8 mouse cellular contexts compared by ENCODE assay signal in the genomic region with DNA sequence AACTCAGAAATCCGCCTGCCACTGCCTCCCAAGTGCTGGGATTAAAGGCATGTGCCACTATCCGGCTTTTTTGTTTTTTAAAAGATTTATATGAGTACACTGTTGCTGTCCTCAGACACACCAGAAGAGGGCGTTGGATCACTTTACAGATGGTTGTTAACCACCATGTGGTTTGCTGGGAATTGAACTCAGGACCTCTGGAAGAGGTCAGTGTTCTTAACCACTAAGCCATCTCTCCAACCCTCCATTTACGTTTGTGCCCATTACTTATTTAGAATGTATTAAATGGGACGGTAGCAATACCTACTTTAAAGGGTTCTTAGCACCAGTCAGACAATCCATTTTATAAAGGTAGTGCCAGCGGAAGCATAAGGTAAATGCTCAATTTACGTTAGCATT. TPM values are rescaled to one million over a fixed set of nuclear protein-coding genes. Genes with fewer than 3 reads are reported as not detected.
DNase-seq lines count a peak whose midpoint lies in the region; ATAC-seq and TF ChIP-seq lines count a peak whose summit lies in the region.

No protein-coding gene starts in this region.

- H3K4me3 ChIP-seq in heart, embryonic 12.5 days = peak overlapping the region; percentile 97
- H3K4me3 ChIP-seq in cortical plate, adult 2 months (ENCODE audit: insufficient read depth, low read length) = peak overlapping the region; percentile 73
- peak overlapping the region; percentile 84 for H3K4me3 ChIP-seq in midbrain, embryonic 13.5 days (replicated peaks)

- H3K27ac ChIP-seq in heart, embryonic 12.5 days (ENCODE audit: poor library complexity, severe bottlenecking) = no peak overlapping the region
- no peak overlapping the region for H3K27ac ChIP-seq in cortical plate, adult 2 months (ENCODE audit: insufficient read depth, low read length)
- no peak overlapping the region for H3K27ac ChIP-seq in midbrain, embryonic 13.5 days

- no peak for TF ChIP-seq CTCF in cortical plate, adult 2 months (IDR thresholded peaks at IDR 0.05; ENCODE audit: extremely low read depth, insufficient read depth, low read length)

- H3K27me3 ChIP-seq in heart, embryonic 12.5 days (replicated peaks) = no peaks in the 10 kb centered on the region
- H3K27me3 ChIP-seq in midbrain, embryonic 13.5 days = no peaks in the 10 kb centered on the region

- intact Hi-C loops in heart, postnatal 14 days (cut with DNase I) = loop anchor here (2.0 to 10.0 kb wide), 2 partner anchors 94 to 256 kb away; no protein-coding TSS in a partner anchor
- intact Hi-C loops in left cerebral cortex, postnatal 4 days (cut with DNase I) = no loop called here

- H3K36me3 ChIP-seq in heart, embryonic 12.5 days = peaks cover 16% of the 10 kb centered on the region
- no peaks in the 10 kb centered on the region for H3K36me3 ChIP-seq in midbrain, embryonic 13.5 days

- H3K4me1 ChIP-seq in heart, embryonic 12.5 days (replicated peaks) = peaks cover 5% of the 10 kb centered on the region; the same call in 1 of the 2 replicates
- H3K4me1 ChIP-seq in cortical plate, adult 2 months (ENCODE audit: control insufficient read depth, insufficient read depth, low read length) = no peaks in the 10 kb centered on the region
- H3K4me1 ChIP-seq in midbrain, embryonic 13.5 days (replicated peaks) = peaks cover 6% of the 10 kb centered on the region

- no peak for TF ChIP-seq POLR2A in cortical plate, adult 2 months (IDR thresholded peaks at IDR 0.05; ENCODE audit: extremely low read depth, insufficient read depth, low read length)

- DNase-seq in heart, postnatal 14 days = no peak
- peak; percentile 10 for DNase-seq in hindlimb bud, embryonic 11.5 days (ENCODE audit: extremely low spot score, low read depth, low spot score)
- no peak for DNase-seq in frontal cortex, postnatal 36 days (ENCODE audit: low spot score in 2 of 2)
- no peak for DNase-seq in left cerebral cortex, postnatal 4 days

- H3K9me3 ChIP-seq in heart, embryonic 12.5 days (replicated peaks) = no peaks in the 10 kb centered on the region
- H3K9me3 ChIP-seq in midbrain, embryonic 13.5 days = no peaks in the 10 kb centered on the region

- H3K4me2 ChIP-seq in heart, embryonic 12.5 days = peak overlapping the region; percentile 75
- peak overlapping the region; percentile 68 for H3K4me2 ChIP-seq in midbrain, embryonic 13.5 days (replicated peaks)

- ATAC-seq in heart, embryonic 12.5 days (ENCODE audit: insufficient number of reproducible peaks, low FRiP score) = no peak
- ATAC-seq in CD4-positive, CD25-positive, alpha-beta regulatory T cell, adult 4 months = peak; percentile 35
- peak; percentile 0; the same call in 1 of the 2 replicates for ATAC-seq in midbrain, embryonic 13.5 days

- no peak overlapping the region for H3K9ac ChIP-seq in heart, embryonic 12.5 days
- no peak overlapping the region for H3K9ac ChIP-seq in midbrain, embryonic 13.5 days (replicated peaks)

- WGBS in heart, embryonic 12.5 days = 23% methylated on average over 7 of the region's 7 CpGs
- WGBS in midbrain, embryonic 13.5 days = 19% methylated on average over 7 of the region's 7 CpGs

RNA-seq across cellular contexts. Expression of gene Kif20b, which starts 0.9 kb away (rescaled TPM):
- 40.5 and 43.4 TPM in 2 replicates for polyA plus RNA-seq in heart, embryonic 12.5 days (2016; fragmentation: Nextera tagmentation; extraction: Ambion mirVana)
- 1 to 10 TPM; 2.3 to 5.2 TPM for total RNA-seq in heart, postnatal 14 days (2021)
- polyA plus RNA-seq in CD4-positive, CD25-positive, alpha-beta regulatory T cell, adult 4 months (2017; shearing (Covaris generic)) = 10 to 100 TPM; 21.4 to 27.6 TPM
- polyA plus RNA-seq in cortical plate, adult 2 months (2012; rRNA removed) = 0.74 and 0.77 TPM in 2 replicates
- polyA plus RNA-seq in midbrain, embryonic 13.5 days (2015; fragmentation: Nextera tagmentation; extraction: Ambion mirVana) = 29.0 and 33.4 TPM in 2 replicates
- total RNA-seq in left cerebral cortex, postnatal 4 days (2021) = 1 to 10 TPM; 5.4 to 5.8 TPM

RNA-seq across cellular contexts. Expression of gene Pank1, which starts 42.0 kb away (rescaled TPM):
- polyA plus RNA-seq in heart, embryonic 12.5 days (2016; fragmentation: Nextera tagmentation; extraction: Ambion mirVana) = 13.9 and 14.0 TPM in 2 replicates
- 10 to 100 TPM; 38.0 to 41.1 TPM for total RNA-seq in heart, postnatal 14 days (2021)
- under 1 TPM; 0.42 to 0.57 TPM for polyA plus RNA-seq in CD4-positive, CD25-positive, alpha-beta regulatory T cell, adult 4 months (2017; shearing (Covaris generic))
- 6.8 and 7.0 TPM in 2 replicates for polyA plus RNA-seq in cortical plate, adult 2 months (2012; rRNA removed)
- polyA plus RNA-seq in midbrain, embryonic 13.5 days (2015; fragmentation: Nextera tagmentation; extraction: Ambion mirVana) = 6.4 and 6.5 TPM in 2 replicates
- total RNA-seq in left cerebral cortex, postnatal 4 days (2021) = 10 to 100 TPM; 18.0 to 18.8 TPM

Comparison
In these comparisons a context has a peak if more than half of its experiments do, and no peak if none do; other contexts are left out.
1. RNA of gene Kif20b, which starts 0.9 kb away (polyA plus RNA-seq): 40.5 to 43.4 TPM in heart, embryonic 12.5 days, 29.0 to 33.4 TPM in midbrain, embryonic 13.5 days and 21.4 to 27.6 TPM in CD4-positive, CD25-positive, alpha-beta regulatory T cell, adult 4 months; 0.74 to 0.77 TPM in cortical plate, adult 2 months; every median in the first group is over 10 times any median in the second.
2. Peak in every context shown above with its lines, with median percentiles within 50 percentile points of each other: H3K4me3 ChIP-seq.